Mouse (Mus musculus): Measurements from ENCODE around the gene Psma5.
"Not testable (repeated sequence)": the region's sequence is repeated elsewhere in the genome, so short reads cannot be mapped to it uniquely, and the experiment has no call there.

Gene Psma5

GRCm38 (mm10) chr3:108256719-108257637, at the start of gene Psma5:
Gene Psma5, plus strand, starts transcription at chr3:108256926.
- DNase-seq (ENCODE audit: low spot score): peak; percentile 89

DNA sequence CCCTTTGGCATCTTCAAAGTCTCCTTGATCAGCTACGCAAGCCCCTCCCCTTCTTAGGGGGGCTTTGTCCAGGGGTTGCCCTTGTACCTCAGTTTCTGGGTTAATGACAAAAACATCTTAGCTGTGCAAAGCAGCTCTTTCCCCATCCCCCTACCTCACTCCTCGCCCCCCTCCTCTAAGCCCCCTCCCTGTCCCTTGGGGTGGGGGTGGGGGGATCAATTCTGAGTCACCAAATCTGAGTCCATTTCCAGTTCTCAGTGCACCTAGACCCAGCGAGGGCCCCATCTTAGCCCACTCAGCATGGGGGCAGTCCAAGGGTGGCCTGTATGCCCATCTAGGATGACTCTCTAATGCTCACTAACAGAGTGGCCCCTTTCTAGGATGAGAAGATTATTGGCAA, 47.7 kb upstream of the Psma5 start:
- no peak for DNase-seq (ENCODE audit: low spot score)

GRCm38 (mm10) chr3:108209536-108209935, 47.2 kb upstream of the Psma5 start:
- no peak for DNase-seq (ENCODE audit: low spot score)

GRCm38 (mm10) chr3:108209946-108210770, 46.6 kb upstream of the Psma5 start:
- peak; percentile 89 for DNase-seq (ENCODE audit: low spot score)

GRCm38 (mm10) chr3:108210771-108211139, 46.0 kb upstream of the Psma5 start, which contains the start of gene Atxn7l2:
Gene Atxn7l2, minus strand, starts transcription at chr3:108210934.
- DNase-seq (ENCODE audit: low spot score): no peak

DNA sequence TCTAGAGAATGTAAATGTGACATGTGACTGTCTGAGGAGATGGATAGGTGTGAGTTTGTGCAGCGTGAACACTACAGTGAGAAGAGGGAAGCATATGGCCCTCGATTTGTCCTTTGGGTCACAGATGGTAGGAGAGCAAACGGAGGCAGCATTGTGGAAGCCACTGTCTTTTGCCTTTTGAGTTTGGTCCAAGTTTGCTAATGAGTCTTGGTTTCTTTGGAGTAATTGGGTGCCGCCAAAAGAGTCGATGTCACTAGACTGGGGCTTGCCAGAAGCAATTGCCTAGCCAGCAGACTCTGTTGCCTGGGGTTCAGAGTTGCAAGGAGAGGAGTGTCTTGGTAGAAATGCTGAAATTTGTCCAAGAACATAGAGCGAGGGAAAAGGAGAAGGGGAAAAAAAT, 44.9 kb upstream of the Psma5 start:
- no peak for DNase-seq (ENCODE audit: low spot score)

DNA sequence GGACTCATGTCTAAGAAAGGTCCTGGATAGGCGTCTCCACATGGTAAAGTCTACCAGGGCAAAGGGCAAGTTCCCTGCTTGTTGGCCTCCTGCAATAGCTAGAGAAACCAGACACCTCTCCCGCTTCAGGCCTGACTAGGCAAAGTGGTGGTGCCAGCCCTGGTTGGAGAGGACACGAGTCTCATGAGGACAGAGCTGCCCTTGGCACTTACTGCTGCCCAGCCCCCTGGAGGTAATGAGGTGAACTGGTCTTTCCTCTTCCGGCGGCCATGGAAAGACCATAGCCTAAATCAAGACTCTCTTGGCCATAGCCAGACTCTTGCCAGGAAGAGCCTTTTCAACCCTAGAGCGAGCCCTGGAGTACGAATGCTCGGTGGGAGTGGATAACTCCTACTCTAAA, 44.3 kb upstream of the Psma5 start:
- DNase-seq (ENCODE audit: low spot score): no peak

GRCm38 (mm10) chr3:108214734-108215133, 42.0 kb upstream of the Psma5 start:
- no peak for DNase-seq (ENCODE audit: low spot score)

DNA sequence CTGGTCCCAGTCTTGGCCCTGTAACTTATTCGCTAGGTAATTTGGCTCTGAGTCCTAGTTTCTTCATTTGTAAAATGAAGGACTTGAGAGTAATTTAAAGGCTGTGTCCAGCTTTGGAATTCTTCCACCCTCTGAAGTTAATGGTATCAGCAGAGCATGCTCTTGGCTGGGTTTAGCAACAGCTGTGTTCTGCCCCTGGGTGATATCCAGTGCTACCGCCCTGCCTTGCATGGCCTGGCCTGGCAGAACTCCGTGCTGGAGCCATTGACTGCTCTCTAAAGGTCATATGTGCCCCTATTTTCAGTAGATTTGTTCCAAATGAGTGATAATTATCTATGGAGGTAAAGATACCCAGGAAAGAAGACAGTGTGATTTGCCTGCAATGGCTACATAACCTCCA, 36.1 kb upstream of the Psma5 start:
- no peak for DNase-seq (ENCODE audit: low spot score)

DNA sequence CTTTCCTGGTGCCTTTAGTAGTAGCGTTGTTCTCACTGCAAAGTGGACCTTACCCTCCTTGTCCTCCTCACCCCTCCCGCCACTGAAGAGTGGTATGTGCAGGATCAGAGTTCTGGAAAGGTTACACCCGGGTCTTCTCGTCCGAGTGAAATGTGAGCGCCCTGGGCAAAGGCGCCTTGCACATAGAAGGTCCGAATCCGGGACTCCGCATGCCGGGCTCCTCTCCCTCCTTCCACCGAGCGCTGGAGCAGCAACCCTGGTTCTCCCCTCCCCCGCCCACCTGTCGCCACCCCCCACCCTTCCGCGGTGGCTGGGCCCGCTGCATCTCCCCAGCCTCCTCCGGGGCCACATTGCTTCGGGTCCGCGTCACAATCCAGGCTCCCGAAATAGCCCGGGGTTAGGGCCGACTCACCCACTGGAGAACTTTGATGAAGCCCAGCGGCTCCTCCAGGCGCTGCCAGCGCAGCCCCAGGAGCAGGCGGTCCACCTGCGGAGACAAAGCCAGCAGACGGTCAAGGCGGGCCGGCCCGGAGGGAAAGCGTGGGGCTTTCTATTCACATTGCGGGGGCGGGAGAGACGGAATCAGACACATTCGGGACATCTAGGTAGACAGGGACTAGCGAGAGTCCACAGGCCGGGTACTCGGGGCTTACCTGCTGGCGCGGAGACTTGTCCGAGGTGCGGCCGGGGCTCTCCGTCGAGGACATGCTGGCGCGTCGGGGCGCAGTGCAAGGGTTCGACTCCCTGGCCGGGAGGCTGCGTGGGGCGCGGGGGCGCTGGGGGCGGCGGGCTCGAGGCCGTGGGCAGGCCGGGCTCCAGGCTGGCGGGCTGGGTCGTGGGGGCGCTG, 30.8 kb upstream of the Psma5 start:
- DNase-seq (ENCODE audit: low spot score): no peak

DNA sequence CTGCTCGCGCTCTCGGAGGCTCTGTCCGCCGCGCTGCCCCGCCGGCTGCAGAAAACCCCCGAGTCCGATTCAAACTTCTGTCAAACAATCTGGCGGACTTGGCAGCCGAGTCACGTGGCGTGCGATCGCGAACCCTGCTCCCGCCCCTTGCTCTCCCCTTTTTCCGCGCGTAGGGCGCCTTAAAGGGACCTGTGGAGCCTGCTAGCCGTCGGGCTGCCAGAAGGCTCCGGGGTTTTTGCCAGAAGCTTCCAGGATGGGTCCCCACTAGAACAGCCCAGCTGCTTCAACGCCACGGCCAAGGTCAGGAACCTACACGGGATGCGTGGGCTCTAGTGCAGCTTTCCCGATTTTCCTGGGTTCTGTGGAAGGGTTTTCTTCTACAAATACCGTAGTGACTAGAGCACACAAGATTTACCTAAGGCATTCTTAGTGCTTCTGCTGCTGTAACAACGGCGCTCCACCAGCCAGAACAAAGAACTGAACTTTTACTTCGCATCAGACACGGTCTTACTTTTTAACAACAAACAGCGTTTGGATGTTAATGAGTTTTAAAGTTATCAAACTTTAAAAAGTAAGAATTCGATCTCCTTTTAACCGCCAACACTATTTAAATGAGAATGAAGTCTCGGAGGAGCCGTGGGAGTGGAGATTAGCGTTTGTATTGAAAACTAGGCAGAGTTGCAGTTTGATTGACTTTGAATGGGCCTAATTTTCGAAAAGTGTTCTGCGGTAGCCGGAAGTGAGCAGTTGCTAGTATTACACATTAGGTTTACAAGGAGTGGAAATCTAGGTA, 30.0 kb upstream of the Psma5 start, which contains the start of gene Sypl2:
Gene Sypl2, minus strand, starts transcription at position 91 of the 793 bp plus-strand sequence.
- DNase-seq (ENCODE audit: low spot score): no peak

- no peak for DNase-seq (ENCODE audit: low spot score)
Measured at GRCm38 (mm10) chr3:108227521-108227920, 29.2 kb upstream of the Psma5 start.

GRCm38 (mm10) chr3:108231646-108232045, 25.1 kb upstream of the Psma5 start:
- no peak for DNase-seq (ENCODE audit: low spot score)

DNA sequence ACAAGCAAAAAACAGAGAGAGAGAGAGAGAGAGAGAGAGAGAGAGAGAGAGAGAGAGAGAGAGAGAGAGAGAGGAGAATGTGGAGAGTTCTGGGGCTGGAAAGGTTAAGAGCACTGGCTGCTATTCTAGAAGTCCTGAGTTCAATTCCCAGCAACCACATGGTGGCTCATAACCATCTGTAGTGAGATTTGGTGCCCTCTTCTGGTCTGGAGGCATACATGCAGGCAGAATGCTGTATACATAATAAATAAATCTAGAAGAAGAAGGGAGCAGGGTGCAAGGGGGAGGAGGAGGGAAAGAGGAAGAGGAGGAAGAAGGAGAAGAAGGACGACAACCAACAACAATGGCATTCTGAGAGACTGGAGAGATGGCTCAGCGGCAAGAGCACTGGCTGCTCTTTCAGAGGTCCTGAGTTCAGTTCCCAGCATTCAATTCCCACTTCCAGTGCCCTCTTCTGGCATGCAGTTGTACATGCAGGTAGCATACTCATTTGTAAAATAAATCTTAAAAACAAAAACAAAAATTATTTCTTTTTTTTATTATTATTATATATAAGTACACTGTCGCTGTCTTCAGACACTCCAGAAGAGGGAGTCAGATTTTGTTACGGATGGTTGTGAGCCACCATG, 19.1 kb upstream of the Psma5 start:
- DNase-seq (ENCODE audit: low spot score): not testable (repeated sequence)

- DNase-seq (ENCODE audit: low spot score): no peak
Measured at GRCm38 (mm10) chr3:108241243-108241839, 15.4 kb upstream of the Psma5 start.

DNA sequence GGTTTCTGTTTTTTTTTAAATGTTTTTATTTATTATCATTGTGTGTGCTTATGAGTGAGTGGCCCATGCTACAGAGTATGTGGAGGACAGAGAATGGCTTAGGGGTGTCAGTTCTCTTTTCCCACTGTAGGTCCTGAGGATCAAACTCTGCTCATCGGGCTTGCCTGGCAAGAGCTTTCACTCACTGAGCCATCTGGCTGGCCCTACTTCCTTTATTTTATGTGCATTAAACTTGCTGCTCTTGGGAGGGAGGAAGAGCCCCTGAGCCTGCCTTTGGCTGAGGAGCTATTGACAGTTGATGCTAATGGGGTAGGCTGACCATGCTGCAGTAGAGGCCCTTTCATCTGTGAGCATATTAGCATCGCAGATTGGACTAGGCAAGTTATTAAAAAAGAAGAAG, 9.9 kb upstream of the Psma5 start:
- no peak for DNase-seq (ENCODE audit: low spot score)

GRCm38 (mm10) chr3:108257831-108258500, 1.2 kb downstream of the Psma5 start:
- DNase-seq (ENCODE audit: low spot score): no peak

DNA sequence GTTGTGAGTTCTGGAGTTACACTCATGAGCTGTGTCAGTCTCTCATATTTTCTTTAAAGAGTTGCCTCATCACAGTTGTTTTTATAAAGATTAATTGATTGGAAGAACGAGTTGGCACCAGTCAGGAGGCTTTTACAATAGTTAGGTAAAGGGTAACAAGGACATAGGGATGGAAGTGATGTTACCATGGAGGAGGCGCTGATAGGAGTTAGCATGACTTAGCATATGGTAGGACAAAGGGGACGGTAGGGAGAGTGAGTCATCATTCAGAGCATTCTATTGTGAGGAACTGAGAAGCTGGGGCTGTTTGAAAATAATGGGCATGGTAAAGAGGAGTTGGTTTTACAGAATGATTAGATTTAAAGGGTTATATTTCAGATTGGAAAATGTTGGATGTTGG, 2.6 kb downstream of the Psma5 start:
- DNase-seq (ENCODE audit: low spot score): no peak

DNA sequence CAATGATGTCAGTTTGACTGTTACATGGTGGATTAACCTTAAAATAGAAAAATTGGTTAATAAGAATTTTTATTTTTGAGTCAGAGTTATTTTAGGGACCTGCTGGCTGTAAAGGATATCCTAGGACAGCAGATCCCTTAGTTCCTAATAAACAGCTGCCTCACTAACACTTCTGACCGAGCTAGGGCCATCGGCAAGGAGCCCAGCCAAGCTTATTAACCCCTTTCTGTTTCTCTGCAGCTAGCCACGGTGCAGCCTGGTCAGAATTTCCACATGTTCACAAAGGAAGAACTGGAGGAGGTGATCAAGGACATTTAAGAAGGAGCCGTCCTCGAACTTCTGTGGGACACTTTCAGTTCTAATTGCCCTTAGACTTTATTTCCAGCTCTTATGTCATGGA, 22.8 kb downstream of the Psma5 start:
- not testable (repeated sequence) for DNase-seq (ENCODE audit: low spot score)
